Mouse (Mus musculus): ENCODE results near the gene Foxp2.

The Foxp2 gene

GRCm38 (mm10) chr6:15101548-15101947 is 200.4 kb downstream of the Foxp2 start:
- no peak for DNase-seq (ENCODE audit: low spot score in 2 of 2)

GRCm38 (mm10) chr6:15120916-15121315 is 219.8 kb downstream of the Foxp2 start:
- DNase-seq (ENCODE audit: low spot score in 2 of 2): no peak

- no peak for DNase-seq (ENCODE audit: low spot score in 2 of 2)
Measured at GRCm38 (mm10) chr6:15121339-15121738, 220.2 kb downstream of the Foxp2 start.

- DNase-seq (ENCODE audit: low spot score in 2 of 2): no peak
Measured at GRCm38 (mm10) chr6:15130142-15130541, 229.0 kb downstream of the Foxp2 start.

- no peak for DNase-seq (ENCODE audit: low spot score in 2 of 2)
Measured at GRCm38 (mm10) chr6:15142094-15142493, 240.9 kb downstream of the Foxp2 start.

GRCm38 (mm10) chr6:15151619-15152018 is 250.5 kb downstream of the Foxp2 start:
- DNase-seq (ENCODE audit: low spot score in 2 of 2): no peak

GRCm38 (mm10) chr6:15163508-15164053 is 262.4 kb downstream of the Foxp2 start:
- no peak for DNase-seq (ENCODE audit: low spot score in 2 of 2)

GRCm38 (mm10) chr6:15176754-15177153 is 275.6 kb downstream of the Foxp2 start:
- DNase-seq (ENCODE audit: low spot score in 2 of 2): no peak

- DNase-seq (ENCODE audit: low spot score in 2 of 2): no peak
Measured at GRCm38 (mm10) chr6:15192877-15193276, 291.7 kb downstream of the Foxp2 start.

GRCm38 (mm10) chr6:15242176-15242942 is 341.2 kb downstream of the Foxp2 start:
- DNase-seq (ENCODE audit: low spot score in 2 of 2): no peak

GRCm38 (mm10) chr6:15257393-15257792 is 356.2 kb downstream of the Foxp2 start:
- no peak for DNase-seq (ENCODE audit: low spot score in 2 of 2)

- no peak for DNase-seq (ENCODE audit: low spot score in 2 of 2)
Measured at GRCm38 (mm10) chr6:15257893-15258292, 356.7 kb downstream of the Foxp2 start.

GRCm38 (mm10) chr6:15268136-15268535 is 367.0 kb downstream of the Foxp2 start:
- no peak for DNase-seq (ENCODE audit: low spot score in 2 of 2)

- DNase-seq (ENCODE audit: low spot score in 2 of 2): no peak
Measured at GRCm38 (mm10) chr6:15285213-15285612, 384.1 kb downstream of the Foxp2 start.

GRCm38 (mm10) chr6:15294081-15294480 is 392.9 kb downstream of the Foxp2 start:
- DNase-seq (ENCODE audit: low spot score in 2 of 2): no peak

- DNase-seq (ENCODE audit: low spot score in 2 of 2): no peak
Measured at GRCm38 (mm10) chr6:15299279-15299678, 398.1 kb downstream of the Foxp2 start.

GRCm38 (mm10) chr6:15310671-15311070 is 409.5 kb downstream of the Foxp2 start:
- no peak for DNase-seq (ENCODE audit: low spot score in 2 of 2)

GRCm38 (mm10) chr6:15316948-15317347 is 415.8 kb downstream of the Foxp2 start:
- no peak for DNase-seq (ENCODE audit: low spot score in 2 of 2)

- DNase-seq (ENCODE audit: low spot score in 2 of 2): no peak
Measured at GRCm38 (mm10) chr6:15318343-15318742, 417.2 kb downstream of the Foxp2 start.

- no peak for DNase-seq (ENCODE audit: low spot score in 2 of 2)
Measured at GRCm38 (mm10) chr6:15321551-15321974, 420.4 kb downstream of the Foxp2 start.

- DNase-seq (ENCODE audit: low spot score in 2 of 2): no peak
Measured at GRCm38 (mm10) chr6:15323099-15323498, 421.9 kb downstream of the Foxp2 start.

- DNase-seq (ENCODE audit: low spot score in 2 of 2): no peak
Measured at GRCm38 (mm10) chr6:15347705-15348104, 446.6 kb downstream of the Foxp2 start.

GRCm38 (mm10) chr6:15355852-15356251 is 454.7 kb downstream of the Foxp2 start:
- no peak for DNase-seq (ENCODE audit: low spot score in 2 of 2)
